Mouse (Mus musculus) liver, postnatal 0 days (tissue): ENCODE results near the gene Nedd9.

Experiments used
- CTCF ChIP-seq: sonication (generic); IDR thresholded peaks from 2 replicates; pipeline ENCODE4 v1.5.1; 2016; ENCODE audit warnings: antibody characterized with exemption, low read depth
- EP300 ChIP-seq: IDR thresholded peaks from 2 replicates; pipeline ENCODE4 v1.6.1; 2016; ENCODE audit warnings: antibody characterized with exemption, low read depth, mild to moderate bottlenecking

- TF ChIP-seq CTCF, result no peak
- TF ChIP-seq EP300, result no peak
These were observed 25.7 kb downstream of the Nedd9 start for GRCm38 (mm10) chr13:41461418-41461817.
